Mouse (Mus musculus) heart, adult 2 months (tissue): ENCODE data around the gene Btbd11. TPM values are rescaled to one million over a fixed set of nuclear protein-coding genes. Genes with fewer than 3 reads are reported as not detected.

ENCODE experiments used
- DNase-seq, 2 experiments: peaks; one replicate each; pipeline ENCODE4 v3.0.0; 2021
- H3K27ac ChIP-seq: fragments of 200-600 bp; 2 replicates; pipeline ENCODE4 v1.8.1; 2022
- H3K27me3 ChIP-seq: fragments of 200-500 bp; 2 replicates; pipeline ENCODE4 v1.6.1; 2012; ENCODE audit warnings: mild to moderate bottlenecking, low read length, inconsistent platforms, mixed read lengths; ENCODE audit not compliant: control insufficient read depth, insufficient read depth
- H3K36me3 ChIP-seq: fragments of 200-500 bp; 2 replicates; pipeline ENCODE4 v1.6.1; 2012; ENCODE audit warnings: low read length, inconsistent platforms; ENCODE audit not compliant: control insufficient read depth, insufficient read depth
- H3K4me1 ChIP-seq: fragments of 200-500 bp; 2 replicates; pipeline ENCODE4 v1.6.1; 2011; ENCODE audit warnings: low read length; ENCODE audit not compliant: control insufficient read depth, insufficient read depth
- H3K4me3 ChIP-seq: fragments of 200-600 bp; 2 replicates; pipeline ENCODE4 v1.8.1; 2022
- H3K79me2 ChIP-seq: fragments of 200-500 bp; replicated peaks from 2 replicates; pipeline ENCODE4 v1.6.1; 2012; ENCODE audit warnings: mild to moderate bottlenecking, inconsistent platforms, low read length, moderate library complexity, mixed read lengths; ENCODE audit not compliant: control insufficient read depth, insufficient read depth
- H3K9ac ChIP-seq: fragments of 200-500 bp; 2 replicates; pipeline ENCODE4 v1.6.1; 2012; ENCODE audit warnings: low read depth, mild to moderate bottlenecking, control low read depth, inconsistent platforms, low read length, mixed read lengths
- CTCF ChIP-seq: fragments of 200-600 bp; IDR thresholded peaks from 2 replicates; pipeline ENCODE4 v1.8.1; 2022; ENCODE audit warnings: antibody characterized with exemption, mild to moderate bottlenecking, moderate library complexity
- EP300 ChIP-seq: fragments of 200-500 bp; IDR thresholded peaks from 2 replicates; pipeline ENCODE4 v1.6.1; 2011; ENCODE audit warnings: low read depth, low read length, control low read depth; ENCODE audit not compliant: insufficient read depth
- POLR2A ChIP-seq: fragments of 200-500 bp; IDR thresholded peaks from 2 replicates; pipeline ENCODE4 v1.6.1; 2011; ENCODE audit warnings: mild to moderate bottlenecking, low read depth, low read length, control low read depth; ENCODE audit not compliant: insufficient read depth
- WGBS: fragments of 180-500 bp; shearing (Covaris S2); methylation state at CpG from one replicate; pipeline ENCODE4 v1.1.7; 2018; 5-methylcytosine and 5-hydroxymethylcytosine counted together
- intact Hi-C: fragments of 180-260 bp; cut with DNase I; formaldehyde crosslinking; loops from one replicate; pipeline ENCODE4 v1.15.1; 2025
- polyA plus RNA-seq: library from polyadenylated mRNA; depleted of rRNA; stranded (reverse); fragments of >200 nt; gene quantifications from 2 replicates; pipeline ENCODE4 v1.2.3, GENCODE M21; 2012
- total RNA-seq, 2 experiments: library from RNA; stranded (reverse); gene quantifications; 2 replicates each; pipeline ENCODE4 v1.2.3; 2021

Gene Btbd11
- total and polyA plus RNA-seq, 3 experiments: 1.4 to 2.7 (median 1.8) TPM

DNA sequence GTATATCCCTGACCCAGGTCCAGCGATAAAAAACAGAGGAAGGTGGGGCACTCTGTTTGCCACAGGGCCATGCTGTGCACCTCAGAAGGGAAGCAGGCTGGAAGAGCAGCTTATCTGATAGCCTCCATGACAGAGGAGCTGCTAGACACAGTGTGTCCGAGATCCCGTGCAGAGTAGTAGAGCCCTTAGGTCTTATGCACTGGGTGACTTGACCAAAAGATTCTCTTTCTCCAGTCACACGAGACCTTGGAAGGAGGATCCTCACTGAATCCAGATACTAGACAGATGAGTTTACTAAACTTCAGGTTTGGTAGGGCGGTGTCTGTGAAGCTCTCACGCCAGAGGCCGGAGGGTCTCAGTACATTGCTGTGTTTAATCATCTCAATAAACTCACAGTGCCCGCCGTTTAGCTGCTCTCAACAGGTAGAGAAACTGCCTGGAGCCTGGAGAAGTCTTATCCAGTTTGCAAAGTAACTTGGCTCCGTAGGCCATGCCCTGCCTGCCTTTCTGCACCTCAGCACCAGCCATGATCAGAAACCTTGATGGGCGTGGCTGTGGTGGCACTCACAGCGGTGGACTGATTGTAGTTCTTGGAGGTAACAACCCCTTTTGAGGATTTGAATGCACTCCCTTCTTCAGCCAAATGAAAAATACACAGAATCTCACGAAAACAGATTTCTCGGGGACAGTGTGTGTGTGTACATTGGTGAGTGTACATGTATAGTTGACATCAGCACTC is 155.4 kb downstream of the Btbd11 start:
- 90% methylated on average over 14 of the region's 14 CpGs for WGBS
- no peak for TF ChIP-seq POLR2A
- no peak for TF ChIP-seq EP300
- no peak for TF ChIP-seq CTCF
- DNase-seq: no peak
- no peaks in the 10 kb centered on the region; the same call in 1 of the 2 replicates for H3K4me1 ChIP-seq
- H3K79me2 ChIP-seq: no peaks in the 10 kb centered on the region
- no peaks in the 10 kb centered on the region for H3K27me3 ChIP-seq
- H3K36me3 ChIP-seq: no peaks in the 10 kb centered on the region
- H3K4me3 ChIP-seq: no peak overlapping the region
- H3K9ac ChIP-seq: no peak overlapping the region
- intact Hi-C loops: loop anchor here (2.0 kb wide), 1 partner anchor 321 kb away; no protein-coding TSS in a partner anchor
- H3K27ac ChIP-seq: no peak overlapping the region

DNA sequence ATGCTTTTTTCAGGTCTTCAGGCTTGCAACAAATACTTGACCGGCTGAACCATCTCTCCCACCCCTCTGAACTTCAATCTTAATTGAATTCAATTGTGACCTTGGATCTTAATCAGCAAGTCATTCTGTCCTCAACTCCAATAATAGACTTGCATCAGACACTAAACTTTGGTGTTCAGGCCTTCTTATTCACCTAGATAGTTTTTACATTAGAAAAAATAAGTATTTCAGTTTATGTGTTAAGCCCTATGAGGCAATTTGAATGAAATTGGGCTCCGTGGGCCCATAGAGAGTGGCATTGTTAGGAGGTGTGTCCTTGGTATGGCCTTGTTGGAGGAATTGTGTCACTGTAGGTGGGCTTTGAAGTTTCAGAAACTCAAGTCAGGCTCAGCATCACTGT is 156.7 kb downstream of the Btbd11 start:
- intact Hi-C loops: no loop called here
- H3K27me3 ChIP-seq: no peaks in the 10 kb centered on the region
- H3K79me2 ChIP-seq: no peaks in the 10 kb centered on the region
- no peaks in the 10 kb centered on the region; the same call in 1 of the 2 replicates for H3K4me1 ChIP-seq
- no peak for TF ChIP-seq EP300
- TF ChIP-seq POLR2A: no peak
- TF ChIP-seq CTCF: no peak
- no peak overlapping the region for H3K27ac ChIP-seq
- no peak overlapping the region for H3K9ac ChIP-seq
- no peak overlapping the region for H3K4me3 ChIP-seq
- H3K36me3 ChIP-seq: no peaks in the 10 kb centered on the region
- 94% methylated on average over 2 of the region's 2 CpGs for WGBS
- no peak for DNase-seq

DNA sequence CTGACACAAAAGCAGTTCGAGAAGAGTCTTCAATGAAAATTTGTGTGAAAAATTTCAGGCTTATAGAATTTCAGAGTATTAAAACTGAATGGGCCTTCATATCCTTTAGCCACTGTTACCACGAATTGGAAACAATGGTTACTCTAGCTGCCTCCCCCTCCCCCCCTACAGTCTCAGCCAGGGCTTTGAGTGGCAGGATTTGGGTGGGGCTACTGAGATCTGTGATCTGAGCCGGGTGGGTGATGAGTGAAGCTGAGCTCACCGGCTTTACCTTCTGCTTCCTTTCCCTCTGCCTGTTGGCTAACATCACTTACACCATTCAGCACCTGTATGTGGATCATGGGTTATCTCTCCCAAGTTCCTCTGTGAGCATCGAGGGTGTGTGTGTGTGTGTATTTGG is 158.4 kb downstream of the Btbd11 start:
- no peak for TF ChIP-seq CTCF
- no peak for TF ChIP-seq POLR2A
- no peak for TF ChIP-seq EP300
- Histone ChIP-seq H3K27me3 (no peaks in the 10 kb centered on the region), H3K36me3 (no peaks in the 10 kb centered on the region), H3K27ac (no peak overlapping the region), H3K4me3 (no peak overlapping the region), H3K9ac (no peak overlapping the region), H3K4me1 (no peaks in the 10 kb centered on the region), H3K79me2 (no peaks in the 10 kb centered on the region)
- 41% methylated on average over 5 of the region's 5 CpGs for WGBS
- intact Hi-C loops: no loop called here
- no peak for DNase-seq

DNA sequence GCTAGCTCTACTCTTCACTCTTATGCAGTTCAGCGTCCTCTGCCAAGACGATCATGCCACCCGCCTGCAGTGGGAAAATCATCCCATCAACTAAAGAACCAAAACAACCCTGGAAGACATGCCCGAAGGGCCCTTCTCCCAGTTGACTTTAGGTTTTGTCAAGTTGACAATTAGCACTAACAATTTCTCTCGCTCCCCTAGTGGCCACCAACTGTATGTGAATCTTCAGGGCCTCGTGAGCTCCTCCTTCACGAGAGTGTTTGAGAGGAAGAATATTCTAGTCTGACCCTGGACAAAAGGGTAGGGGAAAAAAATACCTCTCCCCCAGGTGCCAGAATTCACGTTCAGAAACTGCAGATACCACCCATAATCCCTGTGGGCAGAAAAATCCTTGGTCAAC is 168.6 kb downstream of the Btbd11 start:
- Histone ChIP-seq H3K79me2 (no peaks in the 10 kb centered on the region), H3K4me1 (no peaks in the 10 kb centered on the region), H3K27ac (no peak overlapping the region), H3K4me3 (no peak overlapping the region), H3K36me3 (no peaks in the 10 kb centered on the region), H3K9ac (no peak overlapping the region), H3K27me3 (no peaks in the 10 kb centered on the region)
- no peak for DNase-seq
- TF ChIP-seq CTCF: peak; percentile 31
- no peak for TF ChIP-seq EP300
- intact Hi-C loops: no loop called here
- 61% methylated on average over 8 of the region's 8 CpGs for WGBS

DNA sequence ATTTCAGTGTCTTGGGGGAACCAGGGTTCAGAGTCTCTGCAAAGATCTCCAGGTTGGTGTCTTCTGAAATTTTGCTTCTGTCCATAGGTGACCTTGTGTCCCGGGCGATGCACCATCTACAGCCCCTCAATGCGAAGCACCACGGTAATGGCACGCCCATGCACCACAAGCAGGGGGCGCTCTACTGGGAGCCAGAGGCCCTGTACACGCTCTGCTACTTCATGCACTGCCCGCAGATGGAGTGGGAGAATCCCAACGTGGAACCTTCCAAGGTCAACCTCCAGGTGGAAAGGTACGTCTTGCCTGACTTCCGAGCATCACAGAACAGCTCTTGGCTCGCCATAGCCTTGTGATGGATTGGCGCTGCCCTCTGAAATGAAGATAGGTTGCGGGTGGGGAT is 174.8 kb downstream of the Btbd11 start:
- Histone ChIP-seq H3K27ac (no peak overlapping the region), H3K36me3 (no peaks in the 10 kb centered on the region), H3K79me2 (no peaks in the 10 kb centered on the region), H3K4me1 (no peaks in the 10 kb centered on the region), H3K4me3 (no peak overlapping the region), H3K27me3 (no peaks in the 10 kb centered on the region), H3K9ac (no peak overlapping the region)
- 87% methylated on average over 14 of the region's 14 CpGs for WGBS
- intact Hi-C loops: no loop called here
- no peak for TF ChIP-seq CTCF
- TF ChIP-seq POLR2A: no peak
- no peak for TF ChIP-seq EP300
- no peak for DNase-seq

DNA sequence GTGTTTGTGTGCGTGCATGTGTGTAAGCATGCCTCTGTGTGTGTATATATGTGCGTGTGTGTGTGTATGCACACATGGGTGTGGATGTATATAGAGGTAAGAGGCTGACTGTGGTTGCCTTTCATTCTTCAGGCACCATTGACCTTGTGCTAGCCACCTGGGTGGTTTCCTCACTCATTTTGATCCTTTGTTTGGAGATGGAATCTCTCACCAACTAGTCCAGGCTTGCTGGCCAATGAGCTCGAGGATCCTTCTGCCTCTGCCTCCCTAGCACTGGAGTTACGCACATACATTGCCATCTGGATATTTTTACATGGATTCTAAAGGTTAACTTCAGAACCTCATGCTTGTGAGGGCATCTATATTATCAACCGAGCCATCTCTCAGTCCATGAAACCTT is 184.8 kb downstream of the Btbd11 start:
- H3K27ac ChIP-seq: no peak overlapping the region
- 89% methylated on average over 5 of the region's 5 CpGs for WGBS
- no peak for TF ChIP-seq CTCF
- H3K36me3 ChIP-seq: no peaks in the 10 kb centered on the region
- no peaks in the 10 kb centered on the region for H3K79me2 ChIP-seq
- intact Hi-C loops: no loop called here
- no peaks in the 10 kb centered on the region for H3K4me1 ChIP-seq
- no peak overlapping the region for H3K9ac ChIP-seq
- H3K27me3 ChIP-seq: no peaks in the 10 kb centered on the region
- no peak for DNase-seq
- no peak overlapping the region for H3K4me3 ChIP-seq
